Mouse (Mus musculus): ENCODE results near the gene Teddm1a. TPM values are rescaled to one million over a fixed set of nuclear protein-coding genes. Genes with fewer than 3 reads are reported as not detected.
"Not testable (repeated sequence)": the region's sequence is repeated elsewhere in the genome, so short reads cannot be mapped to it uniquely, and the experiment has no call there.

The Teddm1a gene
- polyA plus RNA-seq (2014; fragmentation: Nextera tagmentation; extraction: Ambion mirVana): not detected in 2 replicates

DNA sequence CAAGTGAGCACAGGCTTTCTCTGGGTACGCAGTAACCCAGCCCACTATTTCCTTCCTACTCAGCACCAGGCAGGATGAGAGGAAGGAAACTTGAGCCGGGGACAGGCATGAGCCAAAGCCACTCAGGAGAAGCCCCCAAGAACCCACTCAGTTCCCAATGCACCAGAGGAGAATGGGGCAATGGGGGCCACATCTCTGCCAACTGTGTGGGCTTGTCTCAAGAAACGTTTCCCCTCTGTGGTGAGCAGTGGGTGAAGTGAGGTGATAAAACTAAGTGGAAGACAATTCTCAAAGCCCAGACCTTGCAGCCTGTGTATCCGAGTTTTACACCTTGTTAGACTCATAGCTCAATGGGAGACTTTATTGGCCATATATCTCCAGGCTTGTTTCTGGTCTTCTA is at the start of gene Teddm1a:
TSS of gene Teddm1a (plus strand) at position 301 of the 400 bp plus-strand sequence.
- Histone ChIP-seq H3K27me3 (ENCODE audit: control insufficient read depth, insufficient read depth, low read length) (no peaks in the 10 kb centered on the region), H3K9me3 (ENCODE audit: control insufficient read depth, low read length) (no peaks in the 10 kb centered on the region), H3K4me3 (ENCODE audit: control insufficient read depth in 1 of 2, insufficient read depth in 1 of 2, low read depth in 1 of 2, low read length in 2 of 2) (no peak within 1 kb of the TSS), H3K4me2 (ENCODE audit: low read length) (no peak within 1 kb of the TSS), H3K9ac (ENCODE audit: low read length) (no peak within 1 kb of the TSS), H3K4me1 (ENCODE audit: control insufficient read depth in 2 of 2, insufficient read depth in 2 of 2, low read length in 2 of 2) (no peaks in the 10 kb centered on the region), H3K27ac (replicated peaks in 1 of 2; ENCODE audit: control insufficient read depth in 1 of 2, insufficient read depth in 1 of 2, low read depth in 2 of 2, low read length in 2 of 2) (no peak within 1 kb of the TSS), H3K36me3 (ENCODE audit: control insufficient read depth, insufficient read depth, low read length) (no peaks in the 10 kb centered on the region)
- no peak for ATAC-seq (ENCODE audit: insufficient number of reproducible peaks, insufficient read depth, low FRiP score, low read depth)
- 45% methylated on average over 4 of the region's 4 CpGs for WGBS

DNA sequence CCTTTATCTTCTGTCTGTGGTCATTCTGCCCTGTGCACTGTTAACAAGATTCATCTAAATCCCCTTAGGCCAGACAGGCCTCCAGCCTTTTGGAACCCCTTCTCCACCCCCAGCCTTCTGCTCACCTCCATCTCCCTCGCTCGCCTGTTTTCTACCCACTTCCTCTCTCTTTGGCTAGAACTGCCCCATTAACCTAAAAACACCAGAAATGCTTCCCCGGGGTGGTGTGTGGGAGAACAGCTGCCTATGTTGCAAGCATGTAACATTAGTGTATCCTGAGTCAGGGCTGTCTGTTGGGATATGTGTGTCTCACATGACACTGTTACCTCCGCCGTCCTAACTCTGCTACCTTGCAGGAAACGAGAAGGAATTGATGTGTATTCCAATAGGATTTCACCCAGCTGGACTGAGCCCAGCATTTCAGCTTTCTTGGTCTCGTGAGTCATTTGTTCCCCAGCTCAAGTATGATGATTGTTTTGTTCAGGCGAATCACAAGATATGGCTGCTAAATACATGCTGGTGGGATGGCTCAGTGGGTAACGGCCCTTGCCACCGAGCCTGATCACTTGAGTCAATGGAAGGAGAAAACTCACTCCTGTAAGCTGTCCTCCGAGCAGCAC is 49.3 kb upstream of the Teddm1a start:
- Histone ChIP-seq H3K9ac (ENCODE audit: low read length) (no peak overlapping the region), H3K36me3 (ENCODE audit: control insufficient read depth, insufficient read depth, low read length) (no peaks in the 10 kb centered on the region), H3K27ac (replicated peaks in 1 of 2; ENCODE audit: control insufficient read depth in 1 of 2, insufficient read depth in 1 of 2, low read depth in 2 of 2, low read length in 2 of 2) (no peak overlapping the region), H3K4me2 (ENCODE audit: low read length) (no peak overlapping the region), H3K27me3 (ENCODE audit: control insufficient read depth, insufficient read depth, low read length) (no peaks in the 10 kb centered on the region), H3K4me3 (ENCODE audit: control insufficient read depth in 1 of 2, insufficient read depth in 1 of 2, low read depth in 1 of 2, low read length in 2 of 2) (no peak overlapping the region), H3K4me1 (ENCODE audit: control insufficient read depth in 2 of 2, insufficient read depth in 2 of 2, low read length in 2 of 2) (0 out of 4 replicates have a peak, but pooled peaks cover 0 to 2% of the 10 kb centered on the region in 2 experiments), H3K9me3 (ENCODE audit: control insufficient read depth, low read length) (no peaks in the 10 kb centered on the region)
- no peak for ATAC-seq (ENCODE audit: insufficient number of reproducible peaks, insufficient read depth, low FRiP score, low read depth)
- 75% methylated on average over 11 of the region's 11 CpGs for WGBS

DNA sequence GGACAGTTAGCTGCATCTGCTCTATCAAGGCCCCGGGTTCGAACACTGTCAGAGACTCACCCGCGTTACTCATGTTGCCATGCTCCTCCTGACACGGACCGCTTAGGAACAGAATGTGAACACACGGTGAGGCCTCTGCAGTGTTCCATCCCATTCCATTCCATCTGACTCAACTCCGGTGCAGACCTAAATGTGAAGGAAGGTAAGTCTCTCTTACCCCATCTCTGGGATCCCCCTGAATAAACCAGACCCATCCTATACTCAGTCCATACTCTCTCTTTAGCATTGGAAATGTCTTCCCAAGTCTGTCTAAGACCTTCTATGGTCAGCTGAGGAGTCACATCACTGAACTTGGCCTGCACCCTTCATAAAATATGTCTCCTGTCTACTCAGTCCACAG is 47.5 kb upstream of the Teddm1a start, which contains the start of gene Rgsl1:
TSS of gene Rgsl1 (minus strand) at position 101 of the 400 bp plus-strand sequence.
- Histone ChIP-seq H3K9ac (ENCODE audit: low read length) (no peak within 1 kb of the TSS), H3K36me3 (ENCODE audit: control insufficient read depth, insufficient read depth, low read length) (no peaks in the 10 kb centered on the region), H3K27ac (replicated peaks in 1 of 2; ENCODE audit: control insufficient read depth in 1 of 2, insufficient read depth in 1 of 2, low read depth in 2 of 2, low read length in 2 of 2) (no peak within 1 kb of the TSS), H3K4me3 (ENCODE audit: control insufficient read depth in 1 of 2, insufficient read depth in 1 of 2, low read depth in 1 of 2, low read length in 2 of 2) (no peak within 1 kb of the TSS), H3K4me1 (ENCODE audit: control insufficient read depth in 2 of 2, insufficient read depth in 2 of 2, low read length in 2 of 2) (0 out of 4 replicates have a peak, but pooled peaks cover 0 to 2% of the 10 kb centered on the region in 2 experiments), H3K9me3 (ENCODE audit: control insufficient read depth, low read length) (no peaks in the 10 kb centered on the region), H3K4me2 (ENCODE audit: low read length) (no peak within 1 kb of the TSS), H3K27me3 (ENCODE audit: control insufficient read depth, insufficient read depth, low read length) (no peaks in the 10 kb centered on the region)
- ATAC-seq (ENCODE audit: insufficient number of reproducible peaks, insufficient read depth, low FRiP score, low read depth): no peak
- 96% methylated on average over 8 of the region's 8 CpGs for WGBS

DNA sequence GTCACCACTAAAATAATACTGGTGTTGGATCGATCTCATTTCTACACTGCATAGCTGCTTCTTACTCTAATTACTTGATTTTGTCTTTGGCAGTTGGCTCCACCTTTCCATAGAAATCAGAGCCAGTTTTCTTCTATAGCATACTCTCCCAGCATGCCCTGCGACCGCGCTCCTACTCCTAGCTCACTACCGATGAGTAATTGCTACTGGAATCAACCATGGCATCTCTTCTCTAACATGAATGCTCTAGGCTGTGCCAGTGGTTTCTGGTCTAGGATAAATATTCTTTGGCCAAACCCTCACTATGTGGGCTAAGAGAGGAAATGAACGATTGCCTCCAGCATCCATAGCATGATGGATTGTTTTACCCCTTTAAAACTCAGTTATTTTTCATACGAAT is 45.1 kb upstream of the Teddm1a start:
- no peak for ATAC-seq (ENCODE audit: insufficient number of reproducible peaks, insufficient read depth, low FRiP score, low read depth)
- Histone ChIP-seq H3K27ac (replicated peaks in 1 of 2; ENCODE audit: control insufficient read depth in 1 of 2, insufficient read depth in 1 of 2, low read depth in 2 of 2, low read length in 2 of 2) (no peak overlapping the region), H3K4me2 (ENCODE audit: low read length) (no peak overlapping the region), H3K9me3 (ENCODE audit: control insufficient read depth, low read length) (no peaks in the 10 kb centered on the region), H3K9ac (ENCODE audit: low read length) (no peak overlapping the region), H3K27me3 (ENCODE audit: control insufficient read depth, insufficient read depth, low read length) (no peaks in the 10 kb centered on the region), H3K4me1 (ENCODE audit: control insufficient read depth in 2 of 2, insufficient read depth in 2 of 2, low read length in 2 of 2) (0 out of 4 replicates have a peak, but pooled peaks cover 0 to 2% of the 10 kb centered on the region in 2 experiments), H3K36me3 (ENCODE audit: control insufficient read depth, insufficient read depth, low read length) (no peaks in the 10 kb centered on the region), H3K4me3 (ENCODE audit: control insufficient read depth in 1 of 2, insufficient read depth in 1 of 2, low read depth in 1 of 2, low read length in 2 of 2) (no peak overlapping the region)
- 79% methylated on average over 7 of the region's 7 CpGs for WGBS

DNA sequence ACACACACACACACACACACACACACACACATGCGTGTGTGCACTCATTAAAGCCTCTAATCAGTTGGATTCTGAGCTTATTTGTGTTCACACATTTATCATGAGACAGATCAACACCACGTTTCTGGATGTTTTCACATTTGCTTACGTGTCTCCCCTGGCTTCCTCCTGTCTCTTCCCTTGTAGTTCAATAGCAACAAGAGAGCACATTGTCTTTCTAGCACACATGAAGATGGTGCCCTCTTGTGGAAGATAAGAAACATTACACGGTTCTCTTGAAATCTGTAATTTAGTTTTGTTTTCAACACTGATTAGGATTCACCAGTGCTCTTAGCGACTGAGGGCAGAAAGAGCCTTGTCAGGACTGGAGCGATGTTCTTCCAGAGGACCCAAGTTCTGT is 44.7 kb upstream of the Teddm1a start:
- Histone ChIP-seq H3K9ac (ENCODE audit: low read length) (no peak overlapping the region; the same call in 1 of the 2 replicates), H3K4me2 (ENCODE audit: low read length) (peak overlapping the region; percentile 32; the same call in 1 of the 2 replicates), H3K4me3 (ENCODE audit: control insufficient read depth in 1 of 2, insufficient read depth in 1 of 2, low read depth in 1 of 2, low read length in 2 of 2) (no peak overlapping the region), H3K36me3 (ENCODE audit: control insufficient read depth, insufficient read depth, low read length) (no peaks in the 10 kb centered on the region), H3K27me3 (ENCODE audit: control insufficient read depth, insufficient read depth, low read length) (no peaks in the 10 kb centered on the region), H3K4me1 (ENCODE audit: control insufficient read depth in 2 of 2, insufficient read depth in 2 of 2, low read length in 2 of 2) (0 out of 4 replicates have a peak, but pooled peaks cover 0 to 2% of the 10 kb centered on the region in 2 experiments), H3K27ac (replicated peaks in 1 of 2; ENCODE audit: control insufficient read depth in 1 of 2, insufficient read depth in 1 of 2, low read depth in 2 of 2, low read length in 2 of 2) (no peak overlapping the region), H3K9me3 (ENCODE audit: control insufficient read depth, low read length) (no peaks in the 10 kb centered on the region)
- 18% methylated on average over 6 of the region's 6 CpGs for WGBS
- no peak for ATAC-seq (ENCODE audit: insufficient number of reproducible peaks, insufficient read depth, low FRiP score, low read depth)

DNA sequence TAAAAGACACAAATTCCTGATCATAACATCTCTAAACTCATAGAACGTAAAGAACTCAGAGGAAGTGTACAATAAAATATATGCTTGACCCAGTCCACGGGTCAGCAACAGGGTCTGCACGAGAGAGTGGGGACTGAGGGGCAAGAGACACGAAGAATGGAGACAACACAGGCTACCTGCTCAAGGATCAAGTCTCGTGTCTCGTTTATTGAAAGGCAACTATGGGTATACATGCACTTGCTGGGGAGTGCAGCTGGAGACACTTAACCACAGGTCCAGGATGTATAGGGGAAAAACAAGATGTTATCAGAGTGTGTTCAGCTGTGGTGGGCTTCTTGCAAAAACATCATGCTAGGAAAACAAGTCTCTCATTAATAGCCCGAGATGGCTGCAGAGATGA is 38.8 kb upstream of the Teddm1a start:
- H3K4me3 ChIP-seq (ENCODE audit: control insufficient read depth in 1 of 2, insufficient read depth in 1 of 2, low read depth in 1 of 2, low read length in 2 of 2); H3K27me3 ChIP-seq (ENCODE audit: control insufficient read depth, insufficient read depth, low read length); H3K36me3 ChIP-seq (ENCODE audit: control insufficient read depth, insufficient read depth, low read length); ATAC-seq (ENCODE audit: insufficient number of reproducible peaks, insufficient read depth, low FRiP score, low read depth); H3K9ac ChIP-seq (ENCODE audit: low read length); H3K9me3 ChIP-seq (ENCODE audit: control insufficient read depth, low read length); H3K4me2 ChIP-seq (ENCODE audit: low read length); H3K4me1 ChIP-seq (ENCODE audit: control insufficient read depth in 2 of 2, insufficient read depth in 2 of 2, low read length in 2 of 2); H3K27ac ChIP-seq (replicated peaks in 1 of 2; ENCODE audit: control insufficient read depth in 1 of 2, insufficient read depth in 1 of 2, low read depth in 2 of 2, low read length in 2 of 2): not testable (repeated sequence)
- 73% methylated on average over 7 of the region's 7 CpGs for WGBS

DNA sequence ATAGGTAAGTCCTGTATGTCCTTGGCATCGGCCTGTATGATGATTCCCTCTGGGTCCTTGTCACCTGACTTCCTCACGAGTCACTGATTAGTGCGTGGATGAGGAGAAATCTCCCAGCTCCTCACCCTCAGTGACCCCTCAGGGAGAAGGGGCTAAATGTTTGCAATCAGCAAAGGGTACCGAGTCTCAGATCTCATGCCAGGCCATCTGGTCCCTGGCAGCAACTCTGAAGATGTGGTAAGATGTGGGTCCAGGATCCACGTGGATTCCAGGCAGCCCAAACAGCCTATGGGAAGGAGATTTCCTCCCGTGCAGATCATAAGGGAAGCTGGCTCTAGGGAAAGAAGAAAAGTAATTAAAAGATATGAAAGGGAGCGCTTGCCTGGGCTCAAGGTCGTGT is 35.6 kb upstream of the Teddm1a start:
- no peak for ATAC-seq (ENCODE audit: insufficient number of reproducible peaks, insufficient read depth, low FRiP score, low read depth)
- H3K9ac ChIP-seq (ENCODE audit: low read length): no peak overlapping the region

DNA sequence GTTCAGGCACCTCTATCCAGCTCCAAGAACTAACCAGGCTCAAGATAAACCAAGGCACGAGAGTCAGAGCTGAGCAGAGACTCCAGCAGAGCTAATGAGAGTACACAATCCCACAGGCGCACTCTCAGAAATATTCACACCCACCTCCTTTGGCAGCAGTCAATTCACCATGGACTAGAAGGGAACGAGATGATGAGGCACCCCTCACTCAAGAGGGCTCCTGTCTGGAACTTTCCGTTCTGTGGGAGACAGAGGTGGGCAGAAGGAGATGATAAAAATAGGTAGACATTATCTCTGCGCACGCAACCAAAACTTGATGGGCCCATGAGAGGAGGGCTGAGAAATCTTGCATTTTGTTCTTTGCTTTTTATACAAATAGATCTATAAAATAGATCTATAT is 17.5 kb upstream of the Teddm1a start, which contains the start of gene Teddm1b:
TSS of gene Teddm1b (plus strand) at position 301 of the 400 bp plus-strand sequence.
- ATAC-seq (ENCODE audit: insufficient number of reproducible peaks, insufficient read depth, low FRiP score, low read depth): no peak
- no peaks in the 10 kb centered on the region for H3K36me3 ChIP-seq (ENCODE audit: control insufficient read depth, insufficient read depth, low read length)
- WGBS: 69% methylated on average over 6 of the region's 6 CpGs
- H3K4me3 ChIP-seq (ENCODE audit: control insufficient read depth in 1 of 2, insufficient read depth in 1 of 2, low read depth in 1 of 2, low read length in 2 of 2): no peak within 1 kb of the TSS
- no peaks in the 10 kb centered on the region; a peak in 1 of 4 replicates for H3K4me1 ChIP-seq (ENCODE audit: control insufficient read depth in 2 of 2, insufficient read depth in 2 of 2, low read length in 2 of 2)
- no peaks in the 10 kb centered on the region for H3K27me3 ChIP-seq (ENCODE audit: control insufficient read depth, insufficient read depth, low read length)
- H3K4me2 ChIP-seq (ENCODE audit: low read length): no peak within 1 kb of the TSS
- no peak within 1 kb of the TSS for H3K9ac ChIP-seq (ENCODE audit: low read length)
- H3K9me3 ChIP-seq (ENCODE audit: control insufficient read depth, low read length): no peaks in the 10 kb centered on the region
- no peak within 1 kb of the TSS for H3K27ac ChIP-seq (replicated peaks in 1 of 2; ENCODE audit: control insufficient read depth in 1 of 2, insufficient read depth in 1 of 2, low read depth in 2 of 2, low read length in 2 of 2)

More for the DNA sequence above, 35.6 kb upstream of the Teddm1a start:
- no peaks in the 10 kb centered on the region for H3K27me3 ChIP-seq (ENCODE audit: control insufficient read depth, insufficient read depth, low read length)
- H3K4me3 ChIP-seq (ENCODE audit: control insufficient read depth in 1 of 2, insufficient read depth in 1 of 2, low read depth in 1 of 2, low read length in 2 of 2): no peak overlapping the region
- no peak overlapping the region for H3K4me2 ChIP-seq (ENCODE audit: low read length)
- H3K4me1 ChIP-seq (ENCODE audit: control insufficient read depth in 2 of 2, insufficient read depth in 2 of 2, low read length in 2 of 2): no peaks in the 10 kb centered on the region
- no peak overlapping the region for H3K27ac ChIP-seq (replicated peaks in 1 of 2; ENCODE audit: control insufficient read depth in 1 of 2, insufficient read depth in 1 of 2, low read depth in 2 of 2, low read length in 2 of 2)
- WGBS: 65% methylated on average over 8 of the region's 8 CpGs
- no peaks in the 10 kb centered on the region for H3K9me3 ChIP-seq (ENCODE audit: control insufficient read depth, low read length)
- no peaks in the 10 kb centered on the region for H3K36me3 ChIP-seq (ENCODE audit: control insufficient read depth, insufficient read depth, low read length)
